ENCODE assay signal across 8 mouse cellular contexts in genomic region chr7:101896104-101897066, GRCm38 (mm10). TPM values are rescaled to one million over a fixed set of nuclear protein-coding genes. Genes with fewer than 3 reads are reported as not detected.
DNase-seq lines count a peak whose midpoint lies in the region; ATAC-seq lines count a peak whose summit lies in the region.

No protein-coding gene starts in this region.

- intact Hi-C loops in gastrocnemius, postnatal 14 days (cut with DNase I; ENCODE audit: low total_unique reads): loop anchor here (10.0 kb wide), 1 partner anchor 222 kb away; no protein-coding TSS in a partner anchor
- intact Hi-C loops in left cerebral cortex, postnatal 10 days (cut with DNase I): loop anchor here (5.0 kb wide), 1 partner anchor 59 kb away; the partner anchor contains the start of gene Inppl1

- ATAC-seq in inflammation-experienced regulatory T-cells, adult 6 months: peak; percentile 90
- peak; percentile 92 for ATAC-seq in megakaryocyte-erythroid progenitor cell, adult 5-6 weeks (replicated peaks; ENCODE audit: low FRiP score, low TSS enrichment, poor library complexity, severe bottlenecking)

- DNase-seq in adrenal gland, adult (ENCODE audit: inconsistent age in 2 of 2, low spot score in 1 of 2): peak; percentile 98 to 99
- DNase-seq in embryo, embryonic 10.5 days (ENCODE audit: low spot score): peak; percentile 99
- peak; percentile 97 for DNase-seq in gastrocnemius, postnatal 14 days
- DNase-seq in left cerebral cortex, postnatal 10 days (ENCODE audit: extremely low spot score in 1 of 2, low spot score in 2 of 2): peak; percentile 98
- DNase-seq in right cerebral cortex, postnatal 25 days: peak; percentile 95
- peak; percentile 94 to 95 for DNase-seq in urinary bladder, postnatal 4 days (ENCODE audit: low spot score in 2 of 2)

RNA-seq across cellular contexts. Expression of gene Lamtor1, which starts 9.3 kb away (rescaled TPM):
- total RNA-seq in gastrocnemius, postnatal 14 days (2021): 100 to 1,000 TPM; 101 to 102 TPM
- 100 to 1,000 TPM in 2 of 3 experiments, 10 to 100 TPM in 1; 96.6 to 125 (median 118) TPM for polyA plus RNA-seq in inflammation-experienced regulatory T-cells, adult 6 months (2017; shearing (Covaris generic))
- total RNA-seq in left cerebral cortex, postnatal 10 days (2021): 10 to 100 TPM; 95.6 to 98.2 TPM
- 47.6 and 53.1 TPM in 2 replicates for total RNA-seq in megakaryocyte-erythroid progenitor cell, adult 5-6 weeks (2014; fragmentation: Nextera tagmentation)
- total RNA-seq in megakaryocyte-erythroid progenitor cell, adult 5-6 weeks (2017): 48.8 and 57.6 TPM in 2 replicates

RNA-seq across cellular contexts. Expression of gene Tomt, which starts 9.8 kb away (rescaled TPM):
- total RNA-seq in gastrocnemius, postnatal 14 days (2021): not detected
- under 1 TPM in 2 of 3 experiments, not detected in 1; 0.26 to 0.83 TPM for polyA plus RNA-seq in inflammation-experienced regulatory T-cells, adult 6 months (2017; shearing (Covaris generic))
- total RNA-seq in left cerebral cortex, postnatal 10 days (2021): not detected
- 0.12 TPM in 1 of 2 replicates, not detected in the other for total RNA-seq in megakaryocyte-erythroid progenitor cell, adult 5-6 weeks (2014; fragmentation: Nextera tagmentation)
- total RNA-seq in megakaryocyte-erythroid progenitor cell, adult 5-6 weeks (2017): 0.23 TPM in 1 of 2 replicates, not detected in the other

RNA-seq across cellular contexts. Expression of gene Folr1, which starts 25.8 kb away (rescaled TPM):
- 1 to 10 TPM; 1.6 to 2.2 TPM for total RNA-seq in gastrocnemius, postnatal 14 days (2021)
- polyA plus RNA-seq in inflammation-experienced regulatory T-cells, adult 6 months (2017; shearing (Covaris generic)): not detected
- total RNA-seq in left cerebral cortex, postnatal 10 days (2021): under 1 TPM in 1 of 2 experiments, not detected in 1; 0.90 TPM
- total RNA-seq in megakaryocyte-erythroid progenitor cell, adult 5-6 weeks (2014; fragmentation: Nextera tagmentation): 1.3 TPM in 1 of 2 replicates, not detected in the other
- not detected in 2 replicates for total RNA-seq in megakaryocyte-erythroid progenitor cell, adult 5-6 weeks (2017)

RNA-seq across cellular contexts. Expression of gene Anapc15, which starts 32.9 kb away (rescaled TPM):
- total RNA-seq in gastrocnemius, postnatal 14 days (2021): 10 to 100 TPM; 23.7 to 27.7 TPM
- polyA plus RNA-seq in inflammation-experienced regulatory T-cells, adult 6 months (2017; shearing (Covaris generic)): 10 to 100 TPM; 43.6 to 59.7 (median 52.5) TPM
- total RNA-seq in left cerebral cortex, postnatal 10 days (2021): 10 to 100 TPM; 31.4 to 36.2 TPM
- 131 and 132 TPM in 2 replicates for total RNA-seq in megakaryocyte-erythroid progenitor cell, adult 5-6 weeks (2014; fragmentation: Nextera tagmentation)
- total RNA-seq in megakaryocyte-erythroid progenitor cell, adult 5-6 weeks (2017): 85.3 and 93.1 TPM in 2 replicates

RNA-seq across cellular contexts. Expression of gene Lrrc51, which starts 37.3 kb away (rescaled TPM):
- total RNA-seq in gastrocnemius, postnatal 14 days (2021): 1 to 10 TPM; 3.6 to 3.7 TPM
- 1 to 10 TPM; 1.4 to 6.2 (median 4.0) TPM for polyA plus RNA-seq in inflammation-experienced regulatory T-cells, adult 6 months (2017; shearing (Covaris generic))
- total RNA-seq in left cerebral cortex, postnatal 10 days (2021): 1 to 10 TPM; 2.8 to 4.0 TPM
- total RNA-seq in megakaryocyte-erythroid progenitor cell, adult 5-6 weeks (2014; fragmentation: Nextera tagmentation): 2.3 and 4.4 TPM in 2 replicates
- total RNA-seq in megakaryocyte-erythroid progenitor cell, adult 5-6 weeks (2017): 0.75 TPM in 1 of 2 replicates, not detected in the other

Comparison
In these comparisons a context has a peak if more than half of its experiments do, and no peak if none do; other contexts are left out.
1. Peak in every context shown above with its lines: DNase-seq and ATAC-seq.